Mouse (Mus musculus) adrenal gland, postnatal 14 days (tissue): ENCODE measurements at regions not wholly inside any gene's neighbourhood (a gene's known extent, or its start where the extent isn't known, plus 50 kb on each side); places are given as distances from the start of the nearest gene placed in this dataset.

Source experiments
- DNase-seq: peaks from one replicate; pipeline ENCODE4 v3.0.0; 2021; ENCODE audit warnings: mixed read lengths

DNA sequence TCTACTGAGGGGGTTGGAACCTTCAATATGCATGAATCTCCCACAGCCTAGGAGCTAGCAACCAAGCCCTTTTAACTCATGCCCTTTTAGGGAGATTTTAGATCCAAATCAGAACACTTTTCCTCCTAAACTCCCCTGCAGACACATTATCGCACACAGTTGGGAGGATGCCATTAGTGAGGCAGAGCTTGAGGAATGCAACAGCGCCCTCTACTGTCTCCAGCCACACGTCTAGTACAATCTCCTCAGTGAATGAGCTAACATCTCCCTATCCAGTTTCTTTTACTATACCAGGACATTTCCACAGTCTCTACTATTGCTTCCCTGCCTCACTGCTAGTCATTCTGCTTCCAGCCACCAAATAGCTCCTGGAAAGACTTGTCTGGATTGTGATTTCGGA, 59.3 kb downstream of the 1700080O16Rik start:
- DNase-seq = peak; percentile 66

DNA sequence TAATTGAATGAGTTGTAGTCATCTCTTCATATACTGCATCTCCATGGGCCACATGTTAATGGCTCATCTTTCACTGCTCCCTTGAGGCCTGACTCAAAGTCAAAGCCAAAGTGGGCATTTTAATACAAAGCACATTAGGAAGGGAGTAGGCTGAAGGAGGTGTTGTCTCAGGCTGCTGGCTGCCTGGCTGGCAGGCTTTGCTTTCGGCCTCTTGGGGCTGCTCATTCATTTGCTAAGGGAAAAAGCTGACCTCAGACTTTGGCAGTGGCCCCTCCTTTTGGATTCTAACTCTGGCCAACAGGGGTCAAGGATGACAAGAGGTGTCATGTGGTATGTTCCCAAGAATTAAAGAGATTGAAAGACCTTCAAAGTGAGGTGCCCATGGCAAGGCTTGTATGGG, 61.0 kb downstream of the 1700080O16Rik start:
- peak; percentile 35 for DNase-seq

DNA sequence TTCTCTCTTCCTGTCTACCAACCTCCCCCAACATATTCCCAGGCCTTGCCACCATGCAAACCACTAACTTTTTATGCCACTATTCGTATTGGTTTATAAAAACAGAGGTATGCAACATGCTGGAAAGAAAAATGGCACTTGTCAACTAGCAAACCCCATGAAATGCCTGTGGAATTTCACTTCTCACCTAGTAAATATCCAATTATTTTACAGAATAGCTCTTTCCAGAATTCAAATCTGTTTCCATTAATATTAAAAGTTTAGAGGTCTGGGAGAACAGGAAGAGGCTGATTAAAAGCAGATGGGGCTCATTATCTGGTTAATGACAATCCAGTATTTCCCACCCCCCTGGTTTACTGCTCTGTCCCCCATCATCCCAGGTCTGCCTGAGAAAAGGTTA, 62.0 kb downstream of the 1700080O16Rik start:
- no peak for DNase-seq

DNA sequence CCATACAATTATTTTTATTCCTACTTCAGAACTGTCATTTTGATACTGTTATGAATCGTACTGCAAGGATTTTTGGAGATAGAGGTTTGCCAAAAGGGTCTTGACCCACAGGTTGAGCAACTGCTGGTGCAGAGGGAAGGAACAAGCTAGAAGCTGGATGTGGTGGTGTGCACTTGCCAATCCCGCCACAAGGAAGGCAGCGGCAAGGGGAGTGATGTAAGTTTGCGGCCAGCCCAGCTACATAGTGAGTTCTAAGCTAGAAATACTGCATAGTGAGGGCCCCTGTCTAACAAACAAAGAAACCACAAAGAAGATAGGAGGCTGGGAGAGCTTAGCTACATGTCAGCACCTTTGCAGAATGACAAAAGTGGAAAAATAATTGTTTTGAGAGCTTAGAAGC, 74.1 kb downstream of the 1700080O16Rik start:
- DNase-seq = no peak

DNA sequence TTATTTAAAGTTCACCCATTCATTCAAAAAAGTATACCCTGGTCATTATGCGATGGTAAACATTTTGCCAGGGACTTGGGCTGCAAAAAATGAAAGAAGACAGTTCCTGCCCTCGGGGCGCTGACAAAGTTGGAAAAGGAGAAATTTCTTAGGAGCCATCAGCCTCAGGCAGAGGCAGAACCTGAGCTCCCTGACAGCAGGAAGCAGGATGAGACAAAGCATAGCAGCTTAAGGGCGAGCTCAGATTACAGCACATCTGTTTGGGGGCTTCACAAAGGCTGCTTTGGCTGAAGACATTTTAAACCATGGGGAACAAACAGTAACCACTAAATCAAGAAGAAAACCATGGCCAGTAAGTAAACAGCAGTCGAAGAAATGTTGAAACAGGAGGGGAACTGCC, 75.5 kb downstream of the 1700080O16Rik start:
- no peak for DNase-seq

DNA sequence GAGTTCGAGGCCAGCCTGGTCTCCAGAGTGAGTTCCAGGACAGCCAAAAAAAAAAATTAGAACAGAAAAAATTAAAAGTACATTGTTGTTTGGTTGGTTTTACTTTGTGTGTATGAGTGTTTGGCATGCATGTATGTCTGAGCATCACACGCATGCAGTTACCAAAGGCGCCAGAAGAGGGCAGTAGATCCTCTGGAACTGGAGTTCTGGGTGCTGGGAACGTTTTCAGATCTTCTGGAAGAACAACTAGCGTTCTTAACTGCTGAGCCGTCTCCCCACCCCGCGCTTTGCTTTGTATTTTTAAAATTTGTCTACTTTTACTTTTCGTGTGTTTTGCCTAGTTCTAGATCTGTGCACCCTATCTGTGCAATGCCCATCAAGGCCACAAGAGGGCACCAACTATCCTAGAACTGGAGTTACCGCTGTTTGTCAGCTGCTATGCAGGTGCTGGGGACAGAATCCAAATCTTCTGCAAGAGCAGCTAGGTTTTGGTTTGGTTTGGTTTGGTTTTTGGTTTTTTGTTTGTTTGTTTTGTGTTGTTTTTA, 76.9 kb downstream of the 1700080O16Rik start:
- DNase-seq = peak; percentile 6

DNA sequence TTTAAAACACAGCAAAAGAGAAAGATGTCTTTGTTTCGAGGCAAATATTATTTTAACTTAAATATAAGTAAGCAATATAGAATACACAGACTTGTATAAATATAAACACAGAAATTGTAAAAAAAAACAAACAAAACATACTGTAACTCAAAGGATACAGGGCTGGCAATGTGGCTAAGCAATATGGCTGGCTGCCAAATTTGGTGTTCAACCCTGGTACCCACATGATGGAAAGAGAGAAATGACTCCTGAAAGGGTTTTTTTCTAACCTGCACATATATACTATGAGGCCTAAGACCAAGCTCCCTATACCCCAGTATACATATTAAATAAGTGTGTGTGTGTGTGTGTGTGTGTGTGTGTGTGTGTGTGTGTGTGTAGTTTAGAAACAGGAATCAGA, 79.9 kb downstream of the 1700080O16Rik start:
- DNase-seq = no peak

DNA sequence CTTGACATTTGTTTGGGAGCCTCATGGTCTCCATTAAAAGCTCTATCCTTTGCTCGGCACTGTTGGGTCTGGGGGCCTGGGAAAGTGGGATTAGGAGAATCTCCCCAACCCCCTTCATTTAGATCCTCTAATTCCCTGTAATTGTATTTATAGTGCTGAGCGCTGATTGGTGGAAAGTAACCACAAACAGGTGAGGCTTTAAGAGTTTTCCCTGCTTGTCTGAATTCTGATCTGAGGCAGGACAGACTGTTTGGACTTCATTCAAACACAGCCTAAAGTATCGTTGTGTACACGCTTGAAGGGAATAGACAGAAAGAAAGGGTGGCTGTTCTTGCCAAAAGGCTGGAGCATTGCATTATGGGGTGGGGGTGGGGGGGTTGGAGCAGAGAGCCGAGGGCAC, 85.1 kb upstream of the Usp26 start:
- DNase-seq = no peak
